Mouse (Mus musculus): ENCODE results near the gene Man1b1. TPM values are rescaled to one million over a fixed set of nuclear protein-coding genes. Genes with fewer than 3 reads are reported as not detected.

Gene Man1b1
- polyA plus RNA-seq, 1 experiment: 31.2 TPM

DNA sequence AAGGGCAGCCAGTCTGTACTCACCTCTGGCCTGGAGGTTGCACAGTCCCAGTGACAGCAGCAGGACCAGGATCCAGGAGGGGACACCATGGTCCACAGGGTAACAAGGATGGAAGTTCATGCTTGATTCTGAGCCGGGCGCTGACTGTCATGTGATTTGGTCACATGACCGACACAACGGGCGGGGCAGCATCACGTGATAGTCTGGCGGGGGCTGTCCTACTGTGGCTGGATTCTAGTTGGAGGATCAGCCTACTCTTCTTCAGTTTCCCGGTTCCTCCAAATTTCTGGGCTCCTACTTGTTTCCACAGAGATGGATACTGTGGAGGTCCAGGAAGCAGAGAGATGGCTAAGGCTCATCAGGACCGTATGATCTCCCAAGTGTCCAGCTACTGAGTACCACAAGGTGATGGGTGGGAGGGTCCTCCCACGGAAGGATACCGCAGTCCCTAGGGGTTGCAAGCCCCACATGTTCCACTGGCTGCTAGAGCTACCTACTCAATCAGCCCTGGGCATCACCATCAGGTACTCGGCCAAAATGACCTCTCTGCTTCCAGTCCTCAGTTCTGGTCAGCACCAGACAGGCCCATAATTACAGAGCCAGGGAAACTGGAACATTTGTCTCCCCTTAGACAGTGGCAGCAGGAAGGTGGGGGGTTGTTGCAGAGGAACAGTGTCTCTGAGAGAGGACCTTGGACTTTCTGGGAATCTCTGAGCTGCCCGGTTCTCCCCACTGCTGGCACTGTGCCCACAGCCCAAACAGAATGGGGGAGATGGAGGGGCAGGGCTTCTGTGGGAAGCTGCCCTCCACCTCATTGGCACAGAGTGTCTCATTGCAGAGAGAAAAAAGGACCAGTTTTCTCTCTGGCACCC, 24.3 kb downstream of the Man1b1 start, which contains the start of gene Dpp7:
TSS of gene Dpp7 (minus strand) at position 152 of the 872 bp plus-strand sequence.
- WGBS: 4% methylated on average over 13 of the region's 13 CpGs
- no peak for DNase-seq (ENCODE audit: low read depth, low spot score)

DNA sequence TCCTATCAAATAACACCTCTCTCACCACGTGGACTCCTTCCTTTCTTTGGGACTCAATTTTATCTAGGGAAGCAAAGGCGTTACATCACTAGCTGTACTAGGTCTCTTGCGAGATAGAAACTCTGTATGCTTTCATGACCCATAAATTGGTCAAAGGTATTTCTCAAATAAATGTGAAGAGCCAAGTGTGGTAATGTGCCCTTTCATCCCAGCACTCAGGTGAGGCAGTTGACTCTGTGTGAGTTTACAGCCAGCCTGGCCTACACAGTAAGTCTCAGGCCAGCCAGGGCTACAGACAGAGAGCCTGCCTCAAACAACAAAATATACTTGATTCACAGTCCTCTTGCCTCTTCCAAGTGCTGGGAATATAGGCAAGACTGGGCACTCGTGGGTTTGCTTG, 27.7 kb downstream of the Man1b1 start:
- 74% methylated on average over 4 of the region's 4 CpGs for WGBS
- DNase-seq (ENCODE audit: low read depth, low spot score): no peak

DNA sequence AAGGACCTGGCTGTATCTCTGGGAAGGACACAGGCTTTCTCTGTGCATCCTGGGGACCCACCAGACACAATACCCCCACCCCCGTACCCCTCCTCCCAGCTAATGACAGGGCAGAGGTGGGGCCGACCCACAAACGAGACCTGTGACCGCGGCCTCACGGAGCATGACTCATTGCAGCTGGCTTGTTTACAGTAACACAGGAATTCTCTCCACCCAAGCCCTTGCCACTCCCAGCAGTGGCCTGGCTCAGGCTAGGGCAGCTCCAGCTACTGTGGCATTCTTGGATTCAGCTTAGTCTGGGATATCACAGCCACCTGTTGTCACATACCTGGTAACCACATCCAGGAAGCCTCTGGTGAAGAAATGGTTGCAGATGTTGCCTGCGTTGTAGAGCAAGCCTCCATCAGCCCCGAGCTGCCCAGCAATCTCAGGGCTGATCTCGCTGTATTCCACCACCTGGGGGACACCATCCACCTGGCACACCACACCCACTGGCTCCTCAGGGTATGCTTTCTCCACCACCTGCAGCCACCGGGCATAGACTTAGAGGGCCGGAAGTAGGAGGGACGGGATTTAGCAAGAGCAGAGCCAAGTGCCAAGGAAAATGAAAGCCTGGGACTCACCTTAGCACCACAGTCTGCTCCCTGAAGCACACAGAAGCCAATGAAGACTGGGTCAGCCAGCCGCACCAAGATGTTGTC, 31.5 kb downstream of the Man1b1 start:
- DNase-seq (ENCODE audit: low read depth, low spot score): peak; percentile 78

DNA sequence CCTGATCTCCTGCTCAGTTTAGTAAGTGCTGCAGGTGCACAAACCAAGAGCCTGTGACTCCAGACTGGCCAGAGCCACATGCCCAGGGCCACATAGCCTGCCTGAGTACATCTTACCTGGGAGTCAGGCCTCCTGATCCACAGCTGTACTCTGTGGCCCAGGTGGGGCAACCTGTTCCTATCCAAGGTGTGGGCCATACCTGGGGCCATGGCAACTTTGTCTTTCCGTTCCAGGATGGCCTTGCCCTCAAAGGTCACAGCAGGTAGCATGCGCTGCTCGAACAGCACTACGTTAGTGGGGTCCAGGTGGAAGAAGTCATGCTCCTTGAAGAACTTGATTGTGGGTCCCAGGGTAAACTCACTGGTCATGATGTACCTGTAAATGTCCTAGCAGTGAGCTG, 32.2 kb downstream of the Man1b1 start:
- DNase-seq (ENCODE audit: low read depth, low spot score): no peak
- 58% methylated on average over 4 of the region's 4 CpGs for WGBS

More for the DNA sequence above, 31.5 kb downstream of the Man1b1 start:
- WGBS: 24% methylated on average over 13 of the region's 13 CpGs

DNA sequence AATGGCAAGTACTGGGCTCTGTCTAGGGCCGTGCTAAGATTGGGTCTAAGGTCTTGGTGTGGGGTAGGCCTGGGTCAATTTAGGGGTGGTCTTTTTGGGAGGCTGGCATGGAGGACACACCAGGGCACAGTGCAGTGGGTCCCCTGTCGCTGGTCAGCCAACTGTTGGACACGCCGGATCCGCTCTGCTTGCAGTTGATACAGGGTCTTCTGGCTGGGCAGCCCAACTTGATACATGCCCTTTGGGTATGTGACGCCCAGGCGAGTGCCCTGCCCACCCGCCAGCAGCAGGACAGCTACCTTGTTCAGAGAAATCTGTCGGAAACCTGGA, 32.6 kb downstream of the Man1b1 start:
- 38% methylated on average over 9 of the region's 9 CpGs for WGBS
- DNase-seq (ENCODE audit: low read depth, low spot score): no peak

DNA sequence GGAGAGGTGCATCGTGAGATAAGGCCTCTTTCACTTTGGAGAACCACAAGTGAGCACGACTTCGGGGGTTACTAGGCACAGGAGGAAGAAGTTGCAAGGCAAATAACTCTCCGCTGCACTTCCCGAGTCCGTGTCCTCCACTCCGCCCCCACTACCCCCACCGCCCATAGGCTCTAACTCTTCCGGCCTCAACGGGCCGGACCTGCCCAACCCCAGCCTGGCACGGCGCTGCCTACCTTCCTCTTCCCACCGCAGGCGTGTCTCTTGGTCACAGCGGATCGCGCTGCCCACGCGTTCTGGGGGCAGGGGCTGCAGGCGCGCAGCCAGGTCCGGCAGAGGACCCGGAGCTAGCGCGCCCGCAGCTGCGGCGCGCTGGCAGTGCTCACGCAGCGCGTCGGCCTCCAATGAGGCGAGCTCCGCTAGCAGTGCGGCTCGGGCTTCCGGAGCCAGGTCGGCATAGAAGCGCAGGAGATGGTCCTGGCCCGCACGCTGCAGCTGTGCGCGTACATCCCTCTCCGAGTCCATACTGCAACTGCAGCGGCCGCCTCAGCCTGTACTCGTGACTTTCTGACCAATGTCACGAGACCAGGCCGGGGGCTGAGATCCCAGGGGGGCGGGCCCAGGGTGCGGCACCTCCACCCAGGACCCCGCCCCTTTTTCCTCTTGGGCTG, 33.1 kb downstream of the Man1b1 start, which contains the start of gene Uap1l1:
TSS of gene Uap1l1 (minus strand) at position 592 of the 671 bp plus-strand sequence.
- WGBS: under 1% methylated on average over 54 of the region's 54 CpGs
- no peak for DNase-seq (ENCODE audit: low read depth, low spot score)

DNA sequence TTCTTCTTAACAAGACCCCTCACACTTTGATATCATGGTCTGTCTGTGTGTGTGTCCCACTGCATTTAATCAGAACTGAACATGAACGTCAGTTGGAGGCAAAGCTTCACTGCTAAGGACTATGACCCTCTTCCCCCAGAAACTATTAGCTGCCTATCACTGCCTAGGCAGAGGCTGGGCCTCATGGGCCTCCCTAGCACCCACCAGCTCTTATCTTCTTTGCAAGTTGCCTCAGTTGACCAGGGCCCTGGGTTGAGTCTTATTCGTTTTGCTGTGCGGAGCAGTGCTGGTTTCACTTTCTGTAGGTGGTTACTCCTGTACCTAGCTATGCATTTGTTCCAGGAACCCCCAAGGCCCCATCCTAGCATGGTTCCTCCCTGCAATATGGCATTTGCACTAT, 37.9 kb downstream of the Man1b1 start:
- WGBS: 91% methylated on average over 3 of the region's 3 CpGs
- DNase-seq (ENCODE audit: low read depth, low spot score): no peak

DNA sequence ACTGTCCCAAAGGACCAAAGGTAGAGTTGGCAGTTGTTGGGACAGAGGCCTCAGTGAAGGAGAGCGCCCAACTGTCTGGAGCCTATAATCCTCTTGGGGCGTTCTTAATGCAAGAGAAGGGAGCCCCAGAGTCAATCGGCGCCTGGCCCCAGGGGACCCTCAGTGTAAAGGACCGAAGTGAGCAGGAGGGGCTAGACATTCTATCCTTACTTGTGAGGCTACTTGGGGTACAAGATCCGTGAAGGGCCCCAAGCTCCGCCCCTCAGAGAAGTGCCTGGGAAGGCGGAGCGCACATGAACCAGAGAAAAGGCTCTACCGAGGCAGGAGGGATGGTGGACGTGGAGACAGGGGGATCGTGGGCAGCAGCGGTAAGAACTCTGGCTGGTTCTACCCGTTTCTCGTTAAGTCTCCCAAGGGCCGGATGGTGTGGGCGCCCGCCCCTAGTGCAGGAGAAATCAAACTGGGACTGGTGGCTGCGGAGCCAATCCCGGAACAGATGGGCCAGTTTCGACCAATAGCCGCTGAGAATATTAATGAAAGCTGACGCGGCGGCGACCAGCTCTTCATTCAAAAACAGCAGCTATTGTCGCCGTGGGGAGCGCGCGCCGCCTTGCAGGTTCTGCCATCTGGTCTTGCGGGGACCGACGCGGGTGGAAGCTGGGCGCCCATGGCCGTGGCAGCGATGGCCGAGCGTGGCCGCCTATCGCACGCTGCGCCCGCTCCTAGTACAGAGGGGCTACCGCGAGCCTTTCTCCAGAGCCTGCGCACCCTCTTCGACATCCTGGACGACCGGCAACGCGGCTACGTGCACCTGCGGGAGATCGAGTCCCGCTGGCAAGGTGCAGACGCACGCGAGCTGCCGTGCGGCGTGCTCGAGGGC, 39.9 kb downstream of the Man1b1 start, which contains the start of gene Sapcd2:
TSS of gene Sapcd2 (plus strand) at position 558 of the 880 bp plus-strand sequence.
- no peak for DNase-seq (ENCODE audit: low read depth, low spot score)
- 2% methylated on average over 65 of the region's 65 CpGs for WGBS

DNA sequence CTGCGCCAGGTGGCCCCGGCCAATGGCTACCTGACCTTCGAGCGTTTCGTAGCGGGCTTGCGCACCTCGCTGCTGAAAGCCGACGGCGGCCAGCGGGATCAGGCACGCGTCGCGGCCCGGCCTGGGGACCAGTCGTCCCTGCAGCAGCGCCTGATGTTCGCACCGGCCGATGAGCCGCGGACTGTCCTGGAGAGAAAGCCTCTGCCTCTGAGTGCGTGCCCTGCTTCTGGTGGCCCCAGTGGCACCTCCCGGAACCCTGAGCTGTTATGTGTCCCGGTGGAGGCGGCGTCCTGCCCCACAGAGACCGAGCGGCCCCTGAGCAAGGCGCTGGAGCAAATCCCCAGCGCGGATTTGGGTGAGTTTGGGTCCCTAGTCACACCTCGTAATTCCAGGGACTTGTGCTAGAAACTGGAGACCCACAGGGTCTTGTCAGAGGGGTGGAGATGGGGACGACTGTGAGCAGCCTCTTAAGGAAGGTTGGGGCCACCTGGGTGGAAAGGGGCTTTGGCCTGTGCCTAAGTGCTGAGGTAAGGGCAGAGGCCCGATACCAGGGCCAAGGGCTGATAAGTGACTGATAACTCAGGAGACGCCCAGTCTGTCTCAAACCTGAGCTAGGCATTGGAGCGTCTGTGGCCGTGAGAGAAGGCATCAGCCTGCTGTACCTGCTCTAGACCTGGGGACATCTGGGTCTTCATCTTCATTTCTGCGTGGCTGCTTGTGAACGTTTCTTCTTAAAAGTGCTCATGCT, 40.7 kb downstream of the Man1b1 start:
- no peak for DNase-seq (ENCODE audit: low read depth, low spot score)
- WGBS: 2% methylated on average over 42 of the region's 42 CpGs

DNA sequence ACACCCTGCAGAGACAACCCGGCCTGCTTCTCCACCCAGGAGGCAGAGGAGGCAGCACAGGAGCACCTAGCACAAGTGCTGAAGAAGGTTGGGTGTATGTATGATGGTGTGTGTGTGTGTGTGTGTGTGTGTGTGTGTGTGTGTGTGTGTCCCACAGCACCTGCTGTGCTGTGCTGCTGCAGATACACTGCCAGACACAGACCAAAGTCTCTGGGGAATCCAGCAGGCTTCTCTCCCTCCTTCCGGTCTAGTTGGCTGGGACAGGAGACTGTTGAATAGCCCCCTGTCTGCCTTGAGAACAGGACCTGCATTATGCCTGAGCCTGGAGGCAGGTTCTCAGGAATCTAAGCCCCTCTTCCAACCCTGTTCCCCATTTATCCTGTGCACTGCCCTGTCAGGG, 41.3 kb downstream of the Man1b1 start:
- no peak for DNase-seq (ENCODE audit: low read depth, low spot score)
- WGBS: 13% methylated on average over 2 of the region's 2 CpGs

DNA sequence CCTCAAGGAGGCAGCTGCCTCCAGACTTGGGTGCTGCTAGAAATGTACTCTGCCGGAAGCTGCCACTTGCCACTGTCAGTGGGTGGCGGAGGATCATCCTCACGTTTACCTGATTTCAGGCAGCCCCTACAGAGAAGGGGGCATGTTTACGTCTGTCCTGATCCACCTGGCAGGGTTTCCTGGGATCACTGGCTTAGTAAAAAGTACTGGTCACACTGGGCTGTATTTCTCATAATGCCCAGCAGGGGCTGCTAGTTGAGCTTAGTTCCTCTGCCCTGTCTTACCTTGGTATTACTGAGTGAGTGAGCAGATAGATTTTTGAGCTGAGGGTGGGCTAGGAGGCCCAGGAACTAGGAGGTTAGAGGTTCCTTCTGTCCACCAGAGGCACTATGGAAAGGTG, 44.5 kb downstream of the Man1b1 start:
- no peak for DNase-seq (ENCODE audit: low read depth, low spot score)
- 67% methylated on average over 4 of the region's 4 CpGs for WGBS

DNA sequence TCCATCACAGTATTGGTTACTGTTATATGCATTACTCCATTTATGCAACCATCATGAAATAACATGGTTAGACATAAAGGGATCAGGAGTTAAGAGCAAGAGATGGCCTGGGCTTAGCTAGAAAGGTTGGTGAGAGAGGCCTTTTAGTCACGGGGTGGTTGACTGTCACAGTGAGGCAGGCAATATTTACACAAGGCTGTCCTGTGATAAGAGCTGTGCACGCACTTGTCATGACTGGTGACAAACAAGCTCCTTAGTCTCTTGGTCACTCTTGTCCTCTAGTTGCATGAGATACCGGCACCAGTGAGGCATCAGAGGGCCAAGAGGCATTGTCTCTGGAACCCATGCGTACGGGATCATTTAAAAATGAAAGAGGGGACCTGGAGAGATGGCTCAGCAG, 52.4 kb downstream of the Man1b1 start:
- WGBS: 61% methylated on average over 5 of the region's 5 CpGs
- DNase-seq (ENCODE audit: low read depth, low spot score): no peak

DNA sequence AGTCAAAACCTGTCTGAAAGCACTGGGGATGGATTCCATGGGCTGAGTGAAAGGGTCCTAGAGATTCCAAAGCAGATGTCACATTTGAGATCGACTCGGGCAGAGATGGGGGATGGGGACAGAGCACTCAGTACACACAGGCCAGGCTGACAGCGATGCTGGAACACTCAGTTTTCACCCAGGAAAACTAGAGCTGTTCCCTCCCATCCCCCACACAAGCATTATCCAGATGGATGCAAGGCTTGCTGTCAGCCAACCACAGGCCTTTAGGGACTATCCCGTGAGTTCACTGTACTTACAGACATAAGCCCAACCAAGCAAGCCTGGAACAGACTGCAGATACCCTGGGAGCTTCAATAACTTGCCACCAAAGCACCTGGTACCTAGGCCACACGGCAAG, 59.1 kb downstream of the Man1b1 start:
- no peak for DNase-seq (ENCODE audit: low read depth, low spot score)
- 79% methylated on average over 5 of the region's 5 CpGs for WGBS

DNA sequence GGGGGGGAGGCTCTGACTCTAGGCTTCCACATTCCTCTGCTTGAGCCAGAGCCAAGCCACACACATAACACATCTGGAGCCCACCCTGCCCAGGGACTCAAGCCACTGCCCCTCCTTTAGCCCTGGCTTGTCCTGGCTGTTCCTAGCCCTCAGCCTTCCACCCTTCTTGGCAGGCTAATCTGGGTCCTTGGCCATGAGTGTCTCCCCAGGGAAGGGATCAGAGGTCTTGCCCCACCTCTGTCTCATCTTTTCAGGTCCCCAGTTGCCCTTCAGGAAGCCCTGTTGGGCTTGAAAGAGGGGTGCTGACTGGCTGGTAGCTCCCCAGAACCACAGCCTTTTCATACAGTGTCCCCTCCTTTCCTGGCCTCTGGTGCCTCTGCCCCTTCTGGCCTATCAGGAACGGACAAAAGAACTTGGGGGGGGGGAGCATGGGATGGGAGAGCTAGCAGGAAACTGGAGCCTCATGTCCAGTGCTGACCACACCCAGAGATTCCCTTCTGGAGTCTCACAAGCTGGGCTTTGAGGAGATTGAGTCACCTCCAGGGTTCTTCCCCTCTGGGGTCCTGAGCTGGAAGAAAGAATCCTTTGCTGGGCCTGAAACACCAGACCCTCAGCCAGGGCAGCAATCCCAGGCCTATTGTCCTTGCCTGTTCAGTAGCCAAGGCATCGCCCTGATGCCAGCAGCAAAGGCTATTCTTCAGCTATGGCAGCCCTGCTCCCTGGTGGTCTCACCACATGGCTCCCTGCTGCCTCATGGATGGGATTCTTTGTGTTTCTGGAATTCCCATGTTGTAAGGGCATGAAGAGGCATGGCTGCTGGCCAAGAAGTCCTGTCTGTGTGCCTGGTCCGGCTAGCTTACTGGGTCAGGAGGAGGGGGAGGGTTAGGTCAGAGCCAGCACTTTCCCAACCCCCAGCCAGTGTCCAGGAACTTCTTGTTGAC, 62.4 kb downstream of the Man1b1 start:
- 46% methylated on average over 3 of the region's 3 CpGs for WGBS
- no peak for DNase-seq (ENCODE audit: low read depth, low spot score)

DNA sequence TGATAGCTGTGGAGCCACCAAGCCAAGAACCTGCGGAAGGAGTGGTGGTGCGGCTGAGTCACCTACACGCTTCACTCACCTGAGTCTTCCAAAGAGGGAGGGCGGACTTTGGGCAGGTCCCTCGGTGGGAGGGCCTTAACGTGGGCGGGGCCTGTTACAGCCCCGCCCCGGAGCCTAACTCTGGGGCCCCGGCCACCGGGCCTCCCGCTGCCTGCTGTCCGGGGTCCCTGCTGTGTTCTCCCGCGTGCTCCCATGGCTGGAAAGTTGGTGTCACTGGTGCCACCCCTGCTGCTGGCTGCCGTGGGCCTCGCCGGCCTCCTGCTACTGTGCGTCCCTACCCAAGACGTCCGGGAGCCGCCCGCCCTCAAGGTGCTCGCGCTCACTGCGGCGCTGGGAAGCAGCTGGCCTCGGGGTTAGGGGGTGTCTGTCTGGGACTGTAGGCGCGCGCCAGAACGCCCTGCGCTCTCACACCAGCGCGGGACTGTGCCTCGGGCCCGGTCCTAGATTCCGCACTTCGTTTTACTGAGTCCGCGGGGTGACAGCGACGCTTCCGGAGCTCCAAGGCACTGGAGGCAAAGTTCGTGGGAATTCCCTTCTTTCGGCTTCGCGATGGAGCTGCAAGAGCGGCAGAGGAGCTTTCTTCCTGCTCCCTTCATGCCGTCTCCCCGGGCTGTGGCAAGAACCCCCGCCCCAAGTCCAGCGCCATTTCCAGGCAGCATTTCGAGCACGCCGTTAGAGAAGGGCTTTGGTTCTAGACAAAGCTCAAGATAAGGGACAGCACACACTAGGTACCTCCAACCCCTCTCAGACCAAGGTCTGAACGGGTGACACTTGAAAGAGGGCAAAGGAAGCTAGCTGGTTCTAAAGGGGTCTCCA, 63.8 kb downstream of the Man1b1 start, which contains the start of gene Entpd2:
TSS of gene Entpd2 (plus strand) at position 154 of the 876 bp plus-strand sequence.
- 2% methylated on average over 57 of the region's 57 CpGs for WGBS
- peak; percentile 51 for DNase-seq (ENCODE audit: low read depth, low spot score)

DNA sequence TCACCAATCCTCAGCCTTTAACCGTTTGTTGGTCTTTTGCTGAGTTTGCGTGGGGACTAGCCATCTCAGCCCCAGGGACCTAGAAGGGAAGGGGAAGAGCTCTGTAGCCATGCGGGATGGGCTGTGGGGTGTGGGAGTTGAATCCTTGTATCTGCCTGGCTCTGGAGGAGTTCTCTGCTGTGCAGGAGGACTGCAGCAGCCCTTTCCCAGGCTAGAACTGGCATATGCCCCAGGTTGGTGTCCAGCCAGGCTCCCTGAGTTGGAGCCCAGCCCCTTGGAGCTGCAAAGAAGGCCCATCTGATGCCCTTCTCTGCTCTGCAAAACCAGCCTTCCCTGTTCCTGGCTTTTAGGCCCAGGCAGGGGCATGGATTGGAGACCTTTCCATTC, 64.5 kb downstream of the Man1b1 start:
- DNase-seq (ENCODE audit: low read depth, low spot score): no peak
- 59% methylated on average over 3 of the region's 3 CpGs for WGBS

DNA sequence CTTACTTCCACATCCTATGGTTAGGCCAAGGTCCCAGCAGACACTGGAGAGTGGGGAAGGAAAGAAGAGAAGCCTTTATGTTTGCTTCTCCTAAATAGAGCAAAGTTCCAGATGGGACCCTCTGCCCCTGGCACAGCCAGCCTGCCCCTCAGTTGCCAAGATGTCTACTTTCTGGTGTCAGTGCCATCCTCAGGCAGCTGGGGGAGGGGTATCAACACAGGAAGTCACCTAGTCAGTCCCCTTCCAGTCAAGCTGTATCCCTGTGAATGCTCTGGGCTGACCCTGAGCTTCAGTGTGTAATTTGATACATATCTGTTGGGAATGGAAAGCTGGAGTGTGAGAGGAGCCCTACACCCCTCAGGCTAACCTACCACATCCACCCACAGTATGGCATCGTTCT, 64.9 kb downstream of the Man1b1 start:
- no peak for DNase-seq (ENCODE audit: low read depth, low spot score)
- WGBS: 83% methylated on average over 1 of the region's 1 CpGs

Measured in large intestine, adult 2 months (tissue).